Mouse (Mus musculus) granulocyte monocyte progenitor cell, adult 5-6 weeks (primary cell): Measurements from ENCODE around the gene Rassf10. TPM values are rescaled to one million over a fixed set of nuclear protein-coding genes. Genes with fewer than 3 reads are reported as not detected.

Experiments used
- ATAC-seq: replicated peaks from 2 replicates; pipeline ENCODE4 v1.8.0; 2016; ENCODE audit warnings: mild to moderate bottlenecking, moderate TSS enrichment, inconsistent platforms; ENCODE audit not compliant: poor library complexity, severe bottlenecking
- total RNA-seq, 2 experiments: library from RNA; stranded (forward) in 1 of 2; stranded (reverse) in 1 of 2; fragments of 200-712, 200-1000 nt in 1 of 2; fragments of >200 nt in 1 of 2; fragmentation: Nextera tagmentation in 1 of 2; gene quantifications; 2 replicates each; pipeline ENCODE4 v1.2.3; 2014 to 2017

Gene Rassf10
- total RNA-seq, 2 experiments from 2014 or later = not detected

GRCm38 (mm10) chr7:112955955-112956354, 2.2 kb downstream of the Rassf10 start:
- ATAC-seq = no peak

DNA sequence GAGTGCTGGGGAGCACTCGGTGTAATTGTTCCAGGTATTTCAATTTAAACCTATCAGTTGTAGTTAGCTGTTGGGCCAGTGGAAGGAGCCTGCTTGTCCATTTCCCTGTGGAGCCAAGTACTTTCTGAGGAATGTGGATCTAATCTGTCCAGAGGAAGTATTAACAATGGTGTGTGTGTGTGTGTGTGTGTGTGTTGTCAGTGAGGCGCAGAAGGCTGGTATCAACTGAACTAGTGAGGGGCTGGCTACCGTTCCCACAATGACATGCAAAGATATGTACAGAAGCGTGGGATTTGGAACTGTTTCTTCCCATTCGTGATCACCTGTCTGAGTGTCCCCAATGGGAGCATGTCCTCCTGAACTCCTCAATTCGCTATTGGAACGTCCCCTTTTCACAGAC, 3.2 kb downstream of the Rassf10 start:
- ATAC-seq = no peak

DNA sequence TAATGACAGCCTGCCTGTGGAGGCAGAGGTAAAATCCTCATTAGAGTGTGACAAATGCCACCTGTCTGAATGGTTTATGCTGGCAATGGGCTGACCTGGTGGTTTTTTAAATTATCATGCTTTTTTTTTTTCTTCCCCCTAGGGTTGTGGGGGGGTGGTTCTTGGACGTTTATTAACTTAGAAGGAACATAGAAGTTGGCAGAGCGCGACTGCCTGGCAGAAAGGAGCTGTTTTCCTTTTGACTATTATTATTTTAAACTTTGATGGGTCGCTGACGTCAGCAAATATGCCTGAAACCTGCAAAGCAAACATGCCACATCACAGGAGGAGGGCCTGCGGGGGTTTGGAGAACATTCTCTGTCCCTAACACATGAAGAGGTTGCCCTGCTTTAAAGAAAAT, 3.9 kb downstream of the Rassf10 start:
- no peak for ATAC-seq

DNA sequence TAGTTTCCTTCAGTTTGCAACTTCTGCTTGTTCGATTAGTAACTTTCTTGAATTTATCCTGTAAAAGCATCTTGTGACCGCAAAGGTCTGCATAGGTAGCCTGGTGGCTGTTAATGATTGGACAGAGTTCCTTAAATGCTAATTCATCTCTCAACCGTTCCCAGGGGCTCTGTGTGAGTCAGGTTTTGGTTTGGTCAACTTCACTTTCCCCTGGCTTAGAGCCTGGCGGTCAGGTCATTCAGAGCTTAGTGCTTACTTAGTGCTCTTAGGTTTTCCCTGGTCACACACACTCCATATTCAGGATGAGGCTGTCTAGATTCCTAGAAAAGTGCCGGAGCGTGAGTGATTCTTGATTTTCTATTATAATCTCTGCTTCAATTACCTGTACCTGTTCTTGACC, 12.6 kb downstream of the Rassf10 start:
- ATAC-seq = no peak

DNA sequence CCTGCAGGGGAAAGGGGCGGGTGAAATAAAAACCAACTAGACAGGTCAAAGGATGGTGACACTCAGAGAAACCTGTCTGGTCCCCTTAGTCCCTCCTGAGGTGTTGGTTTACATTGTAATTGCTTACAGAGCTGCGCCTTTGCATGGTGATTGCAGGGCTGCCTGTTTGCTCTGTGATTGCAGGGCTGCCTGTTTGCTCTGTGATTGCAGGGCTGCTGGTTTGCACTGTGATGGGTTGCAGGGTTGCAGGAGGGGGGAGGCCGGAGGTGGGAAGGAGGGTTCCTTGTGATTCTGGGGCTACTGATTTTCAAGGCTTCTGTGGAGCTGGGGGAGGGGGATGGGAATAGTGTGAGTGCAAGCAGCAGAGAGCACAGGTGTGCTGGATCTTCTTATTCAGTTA, 13.0 kb downstream of the Rassf10 start:
- ATAC-seq = no peak

DNA sequence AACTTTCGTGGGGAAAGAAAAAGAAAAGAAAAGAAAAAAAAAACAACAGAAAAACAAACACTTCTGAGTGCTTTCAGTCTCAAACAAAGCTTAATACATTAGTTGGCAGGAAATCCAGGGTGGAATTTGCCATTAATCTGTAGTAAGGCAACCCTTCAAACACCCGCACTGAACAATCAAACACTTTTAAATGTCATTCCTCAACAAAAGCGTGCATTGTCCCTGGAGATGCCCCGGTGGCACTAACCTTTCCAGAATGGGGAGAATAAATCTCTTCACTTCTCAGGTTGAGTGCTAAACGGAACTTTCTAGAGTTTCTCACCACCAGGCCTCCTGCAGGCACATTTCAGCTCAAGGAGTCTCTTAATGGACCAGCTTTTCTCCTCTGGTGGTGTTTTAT, 29.6 kb downstream of the Rassf10 start:
- ATAC-seq = no peak

- peak; percentile 93 for ATAC-seq
These were observed 31.2 kb downstream of the Rassf10 start for GRCm38 (mm10) chr7:112984704-112985577.

DNA sequence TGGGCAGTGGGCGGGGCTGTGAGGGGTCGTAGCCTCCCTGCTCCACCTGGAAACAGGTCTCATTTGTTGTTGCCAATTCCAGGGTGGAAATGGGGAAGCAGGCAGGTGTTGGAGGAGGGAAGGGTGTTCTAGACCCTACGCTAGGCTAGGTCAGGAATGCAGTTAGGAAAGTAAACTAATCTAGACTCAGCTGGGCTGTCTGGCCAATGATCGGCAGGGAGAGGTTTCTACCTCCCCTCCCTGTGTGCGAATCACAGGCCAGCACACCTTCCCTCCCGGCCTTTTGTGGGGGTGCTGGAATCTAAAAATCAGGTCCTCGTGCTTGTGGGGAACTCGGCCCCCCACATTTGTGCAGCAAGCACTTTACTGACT, 31.8 kb downstream of the Rassf10 start:
- ATAC-seq = no peak

DNA sequence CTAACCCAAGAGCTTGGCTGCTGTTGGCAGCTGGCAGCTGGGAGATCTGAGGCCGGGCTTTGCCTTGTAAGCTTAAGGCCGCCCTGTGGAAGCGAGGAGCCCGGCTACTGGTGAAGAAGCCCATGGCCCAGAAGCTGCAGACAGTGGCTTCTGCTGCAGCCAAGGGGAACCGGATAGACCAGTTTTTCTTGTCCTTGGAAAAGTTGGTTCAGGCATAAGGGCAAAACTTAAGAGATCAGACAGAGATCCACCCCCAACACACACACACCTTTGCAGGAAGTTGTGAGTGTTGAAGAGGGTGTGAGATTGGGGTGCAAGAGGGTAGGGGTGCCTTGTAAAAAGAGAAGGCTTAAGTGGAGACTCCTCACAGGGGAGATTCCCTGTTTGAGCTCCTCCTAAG, 39.2 kb downstream of the Rassf10 start:
- no peak for ATAC-seq

DNA sequence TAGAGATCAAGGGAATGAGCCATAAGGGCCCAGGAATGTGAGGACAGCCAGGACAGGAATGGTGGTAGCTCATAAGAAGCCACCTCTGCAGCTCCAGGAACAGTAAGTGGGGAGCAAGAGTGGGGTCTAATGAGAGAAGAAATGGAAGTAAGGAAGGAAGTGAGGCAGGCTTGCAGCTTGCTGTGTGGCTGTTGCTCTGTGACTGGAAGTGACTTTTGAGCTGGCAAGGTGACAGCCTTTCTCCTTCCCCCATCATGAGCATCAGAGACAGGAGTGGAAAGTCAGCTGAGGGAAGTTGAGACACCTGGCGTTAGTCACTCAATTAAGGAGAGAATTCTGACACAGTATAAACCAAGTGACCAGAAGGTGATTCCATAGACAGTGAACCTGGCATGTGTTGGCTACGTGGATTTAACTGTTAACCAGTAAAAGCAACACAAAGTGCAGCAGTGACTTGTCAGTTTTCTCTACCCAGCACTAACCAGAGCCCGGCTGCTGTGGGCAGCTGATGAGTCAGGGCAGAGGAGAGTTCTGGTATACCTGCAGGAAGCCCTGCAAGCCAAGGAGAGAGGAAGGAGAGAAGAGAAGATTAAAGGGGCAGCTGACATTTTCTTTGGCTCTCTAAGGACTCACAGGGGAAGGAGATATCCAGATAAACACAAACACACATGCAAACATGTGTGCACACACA, 49.9 kb downstream of the Rassf10 start:
- peak; percentile 42 for ATAC-seq

DNA sequence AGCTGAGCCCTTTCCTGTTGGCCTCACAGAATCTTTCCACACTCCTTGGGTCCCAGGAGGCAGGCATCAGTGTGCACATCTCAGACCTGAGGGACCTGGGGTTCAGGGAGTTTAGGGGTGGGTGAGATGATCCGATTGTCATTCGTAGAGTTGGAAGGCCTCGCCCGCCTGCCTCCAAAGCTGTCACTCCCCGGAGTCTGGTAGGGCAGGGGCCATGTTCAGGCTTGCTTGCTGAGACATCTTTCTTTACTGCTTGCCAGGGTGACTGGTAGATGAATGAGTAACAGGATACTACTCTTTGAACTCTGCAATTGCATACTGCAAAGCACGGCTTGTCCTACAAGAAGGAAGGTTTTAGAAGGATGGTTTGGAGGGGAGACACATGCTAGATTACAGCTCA, 52.0 kb downstream of the Rassf10 start:
- no peak for ATAC-seq
